Mouse (Mus musculus) 416B (cell line): Measurements from ENCODE around the gene Lsm3.

Experiments used
- DNase-seq: peaks from one replicate; pipeline ENCODE4 v3.0.0; 2011; ENCODE audit warnings: low read depth

Lsm3 gene

GRCm38 (mm10) chr6:91510211-91510610 is 5.5 kb upstream of the Lsm3 start:
- DNase-seq: no peak

DNA sequence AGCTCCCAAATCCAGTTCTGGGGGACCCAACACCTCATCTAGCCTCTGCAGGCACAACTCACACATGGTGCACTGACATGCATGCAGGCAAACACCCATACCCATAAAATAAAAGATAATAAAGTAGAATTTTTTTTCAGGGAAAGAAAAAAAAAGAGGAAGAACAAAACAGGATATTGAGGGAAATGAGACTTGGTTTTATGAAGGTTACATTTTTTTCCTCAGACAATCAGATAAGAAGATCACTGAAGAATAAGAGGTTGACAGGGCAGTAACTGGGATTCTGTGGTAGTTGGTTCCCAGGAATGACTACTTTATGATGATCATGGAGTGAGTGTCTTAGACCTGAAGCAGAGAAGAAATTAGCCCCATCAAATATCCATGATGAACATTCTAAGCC is 1.6 kb upstream of the Lsm3 start:
- peak; percentile 12 for DNase-seq

GRCm38 (mm10) chr6:91514737-91515362 is 878 bp upstream of the Lsm3 start:
- DNase-seq: peak; percentile 52

DNA sequence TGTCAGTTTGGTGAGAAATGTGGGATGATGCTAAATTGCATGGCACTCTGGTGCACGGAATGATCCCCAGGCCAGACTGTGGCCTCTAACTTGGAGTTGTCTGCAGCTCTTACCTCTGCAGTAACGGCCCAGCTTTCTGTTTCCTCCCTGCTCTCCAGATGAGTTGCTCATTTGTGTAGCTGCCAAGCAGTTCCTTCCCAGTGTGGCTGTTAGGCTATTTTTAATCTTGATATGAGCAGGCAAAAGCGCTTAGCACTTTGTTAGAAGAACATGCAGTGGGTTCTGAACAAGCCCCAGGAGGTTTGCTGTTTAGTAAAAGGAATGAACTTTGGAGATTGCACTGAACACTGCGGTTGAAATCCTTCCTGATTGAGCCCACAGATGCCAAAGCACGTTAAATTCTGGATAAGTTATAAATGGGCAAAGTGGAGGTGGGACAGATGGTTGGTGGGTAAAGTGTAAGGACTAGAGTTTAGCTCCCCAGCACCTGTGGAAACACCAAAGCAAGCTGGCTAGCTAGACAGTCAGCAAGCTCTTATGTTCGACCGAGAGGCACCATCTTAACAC is 2.8 kb downstream of the Lsm3 start:
- peak; percentile 10 for DNase-seq

GRCm38 (mm10) chr6:91522816-91523215 is 7.1 kb downstream of the Lsm3 start:
- no peak for DNase-seq

- no peak for DNase-seq
Measured at GRCm38 (mm10) chr6:91525544-91525943, 9.8 kb downstream of the Lsm3 start.

DNA sequence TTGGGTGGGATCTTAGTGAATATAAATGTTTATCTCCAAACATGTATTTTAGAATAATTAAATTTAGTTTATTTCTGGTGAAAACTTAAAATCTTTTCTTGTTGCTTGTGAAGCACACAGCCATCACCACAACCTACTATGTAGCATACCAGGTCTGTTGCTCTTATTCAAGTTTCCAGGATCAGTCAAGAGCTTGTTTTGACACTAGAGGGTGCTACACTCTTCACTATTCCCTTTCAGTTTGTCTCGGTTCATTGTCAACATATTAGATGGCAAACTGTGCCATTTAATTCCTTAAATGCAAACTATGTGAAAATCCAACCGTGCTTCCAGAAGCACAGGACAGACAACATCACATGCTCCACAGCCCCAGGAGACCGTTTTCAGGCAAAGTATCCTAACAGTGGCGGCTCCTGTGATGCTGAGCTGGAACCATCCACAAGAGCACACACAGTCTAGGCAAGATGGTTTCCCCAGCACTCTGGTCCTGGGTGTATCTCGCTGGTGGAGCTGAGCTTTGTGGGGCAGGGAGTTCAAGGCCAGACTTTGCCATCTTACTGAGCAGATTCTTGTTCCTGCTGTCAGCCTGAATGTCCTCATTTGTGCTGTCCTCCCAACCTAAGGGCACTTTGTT is 11.6 kb downstream of the Lsm3 start:
- DNase-seq: peak; percentile 64

DNA sequence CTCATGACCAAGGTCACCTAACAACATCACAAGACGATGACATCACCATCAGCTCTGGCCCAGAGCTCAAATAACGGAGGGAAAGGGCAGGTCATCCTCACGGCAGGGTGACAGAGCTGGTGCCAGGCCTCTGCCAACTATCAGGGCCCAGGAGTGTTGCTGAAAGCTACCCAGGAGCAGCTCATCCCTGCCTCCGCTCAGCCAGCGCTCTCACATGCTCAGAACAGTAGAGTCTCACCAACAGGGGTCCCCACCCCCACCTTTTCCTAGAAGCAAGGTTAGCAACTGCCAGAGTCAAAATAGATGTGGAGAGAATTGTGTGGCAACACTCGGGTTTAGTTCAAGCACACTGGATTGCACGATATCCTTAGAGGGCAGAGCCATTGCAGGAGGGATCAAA is 12.5 kb downstream of the Lsm3 start:
- no peak for DNase-seq

DNA sequence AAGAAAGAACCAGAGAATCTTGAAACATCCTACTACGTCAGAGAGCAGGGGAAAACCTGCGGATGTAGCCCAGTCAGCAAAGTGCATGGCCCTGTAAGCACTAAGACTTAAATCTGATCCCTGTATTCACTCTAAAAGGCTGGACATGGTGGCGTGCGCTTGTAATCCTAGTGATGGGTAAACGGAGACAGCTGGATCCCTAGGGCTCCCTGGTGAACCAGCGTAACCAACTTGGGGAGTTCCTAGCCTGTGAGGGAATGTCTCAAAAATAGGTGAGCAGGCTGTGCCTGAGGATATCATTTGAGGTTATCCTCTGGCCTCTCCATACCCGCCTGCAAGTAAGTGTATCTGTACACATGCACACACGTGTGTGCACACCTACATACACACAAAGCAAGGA is 14.9 kb downstream of the Lsm3 start:
- DNase-seq: no peak

- DNase-seq: no peak
Measured at GRCm38 (mm10) chr6:91531276-91531675, 15.5 kb downstream of the Lsm3 start.

- DNase-seq: no peak
Measured at GRCm38 (mm10) chr6:91532661-91533060, 16.9 kb downstream of the Lsm3 start.

DNA sequence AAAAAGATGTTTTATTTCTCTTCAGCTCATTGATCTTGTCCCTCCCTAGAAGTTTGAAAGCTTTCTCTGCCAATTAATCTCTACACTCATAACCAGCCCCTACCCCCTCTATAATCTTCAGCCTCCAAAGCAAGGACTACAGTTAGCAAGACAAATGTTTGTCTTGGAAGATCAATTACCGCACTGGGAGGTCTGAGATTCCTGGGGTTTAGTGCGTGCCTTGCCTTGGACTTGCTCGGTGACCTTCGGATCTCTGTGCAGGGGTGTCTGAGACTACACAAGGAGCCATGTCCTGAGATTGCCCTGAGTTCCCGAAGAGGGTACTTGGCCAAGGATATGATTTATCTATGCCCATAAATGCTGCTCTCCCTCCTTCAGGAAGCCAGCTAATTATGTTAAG is 17.6 kb downstream of the Lsm3 start:
- no peak for DNase-seq

GRCm38 (mm10) chr6:91533771-91534170 is 18.0 kb downstream of the Lsm3 start:
- no peak for DNase-seq

DNA sequence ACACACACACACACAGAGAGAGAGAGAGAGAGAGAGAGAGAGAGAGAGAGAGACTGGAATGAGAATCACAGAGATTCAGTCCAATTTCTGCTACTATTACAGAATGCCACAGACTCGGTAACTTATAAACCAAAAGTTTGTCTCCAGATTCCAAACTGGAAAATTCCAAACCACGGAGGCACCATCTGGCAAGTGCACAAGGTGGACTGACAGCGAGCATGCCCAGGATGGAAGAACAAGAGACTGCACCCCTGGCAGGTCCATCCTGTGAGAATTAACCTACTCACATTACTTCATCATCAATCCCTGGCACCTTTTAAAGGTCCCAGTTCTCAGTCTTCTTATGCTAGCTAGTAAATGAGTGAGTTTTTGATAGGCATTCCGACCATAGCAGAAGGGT is 18.5 kb downstream of the Lsm3 start:
- DNase-seq: no peak

GRCm38 (mm10) chr6:91535231-91535630 is 19.5 kb downstream of the Lsm3 start:
- DNase-seq: no peak

- no peak for DNase-seq
Measured at GRCm38 (mm10) chr6:91536047-91536765, 20.5 kb downstream of the Lsm3 start.

DNA sequence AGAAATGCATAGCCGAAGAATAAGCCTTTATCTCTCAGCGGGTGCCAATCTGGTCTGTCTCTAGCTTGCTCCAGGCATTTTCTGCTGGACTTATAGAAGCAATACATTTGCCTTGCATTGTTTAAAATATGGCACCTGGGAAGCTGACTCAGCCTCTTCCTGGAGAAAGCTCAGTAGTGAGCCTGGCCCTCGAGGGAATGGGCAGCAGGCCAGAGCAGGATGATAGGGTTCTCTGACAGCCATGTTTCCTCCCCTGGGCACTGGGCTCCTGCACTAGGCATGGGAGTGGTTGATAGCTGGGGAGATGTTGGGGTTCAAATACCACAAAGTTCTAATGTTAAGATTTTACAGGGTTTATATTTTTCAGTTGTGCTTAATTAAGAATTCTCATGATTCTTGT is 25.5 kb downstream of the Lsm3 start:
- DNase-seq: peak; percentile 9

DNA sequence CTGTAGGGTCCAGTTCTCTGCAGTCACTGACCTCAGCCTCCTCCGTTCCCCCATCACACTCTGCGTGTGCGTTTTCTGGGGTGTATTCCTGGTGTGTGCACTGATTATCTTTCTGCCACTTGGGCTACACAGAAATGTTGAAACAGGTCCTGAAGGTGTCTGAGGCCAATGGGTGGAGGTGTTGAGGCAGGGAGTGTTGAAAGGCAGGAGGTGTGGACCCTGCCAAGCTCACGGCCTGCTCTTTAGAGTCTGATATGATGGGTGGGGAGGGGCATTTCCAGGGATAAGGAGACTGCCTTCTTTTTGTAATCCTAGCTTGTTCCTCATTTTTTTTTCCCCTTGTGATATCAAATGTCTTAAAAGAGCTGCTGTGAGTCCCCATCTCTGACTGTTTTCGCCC is 27.3 kb downstream of the Lsm3 start:
- no peak for DNase-seq

GRCm38 (mm10) chr6:91546241-91546884 is 30.6 kb downstream of the Lsm3 start:
- DNase-seq: no peak

GRCm38 (mm10) chr6:91547313-91547712 is 31.6 kb downstream of the Lsm3 start:
- DNase-seq: no peak

DNA sequence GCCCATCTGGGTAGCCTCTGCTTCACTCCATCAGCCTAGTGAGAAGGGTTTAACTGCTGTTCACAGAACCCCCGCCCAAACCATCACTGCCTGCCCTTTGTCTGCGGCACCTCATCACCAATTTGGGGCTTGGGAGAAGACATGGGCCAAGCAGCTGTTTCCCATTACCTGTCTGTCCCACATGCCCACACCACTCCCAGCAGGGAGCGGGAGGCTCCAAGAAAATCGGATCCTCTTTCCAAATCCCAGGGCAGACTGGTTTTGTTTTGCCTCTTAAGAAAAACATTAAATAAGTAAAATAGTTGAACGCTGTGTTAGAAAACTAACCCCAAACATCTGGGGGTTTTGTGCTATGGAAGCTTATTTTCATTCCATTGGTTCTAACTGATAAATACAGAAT is 33.9 kb downstream of the Lsm3 start:
- no peak for DNase-seq

- DNase-seq: no peak
Measured at GRCm38 (mm10) chr6:91551671-91552070, 35.9 kb downstream of the Lsm3 start.

DNA sequence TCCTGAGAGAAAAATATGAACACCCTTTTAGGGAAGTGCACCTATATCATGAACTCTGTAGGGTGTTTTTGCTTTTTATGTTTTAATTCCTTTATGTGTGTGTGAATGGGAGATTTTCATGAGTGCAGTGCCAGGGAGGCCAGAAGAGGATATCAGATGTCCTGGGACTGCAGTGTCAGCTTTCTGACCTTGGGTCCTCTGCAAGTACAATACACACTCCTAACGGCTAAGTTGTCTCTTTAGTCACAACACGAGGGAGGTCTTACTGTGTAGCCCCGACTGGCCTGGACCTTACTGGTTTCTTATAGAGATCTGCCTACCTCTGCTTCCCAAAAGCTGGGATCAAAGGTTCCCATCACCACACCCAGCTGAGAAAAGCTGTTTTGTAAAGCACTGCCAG is 37.0 kb downstream of the Lsm3 start:
- DNase-seq: no peak
